Mouse (Mus musculus): ENCODE results near the gene E130116L18Rik. TPM values are rescaled to one million over a fixed set of nuclear protein-coding genes. Genes with fewer than 3 reads are reported as not detected.

E130116L18Rik gene
- not detected for polyA plus RNA-seq (2014; fragmentation: Illumina TruSeq; extraction: RNeasy Lipid Tissue Mini Kit (QIAGEN cat#74804); ENCODE audit: insufficient read depth, low read depth, low replicate concordance)

DNA sequence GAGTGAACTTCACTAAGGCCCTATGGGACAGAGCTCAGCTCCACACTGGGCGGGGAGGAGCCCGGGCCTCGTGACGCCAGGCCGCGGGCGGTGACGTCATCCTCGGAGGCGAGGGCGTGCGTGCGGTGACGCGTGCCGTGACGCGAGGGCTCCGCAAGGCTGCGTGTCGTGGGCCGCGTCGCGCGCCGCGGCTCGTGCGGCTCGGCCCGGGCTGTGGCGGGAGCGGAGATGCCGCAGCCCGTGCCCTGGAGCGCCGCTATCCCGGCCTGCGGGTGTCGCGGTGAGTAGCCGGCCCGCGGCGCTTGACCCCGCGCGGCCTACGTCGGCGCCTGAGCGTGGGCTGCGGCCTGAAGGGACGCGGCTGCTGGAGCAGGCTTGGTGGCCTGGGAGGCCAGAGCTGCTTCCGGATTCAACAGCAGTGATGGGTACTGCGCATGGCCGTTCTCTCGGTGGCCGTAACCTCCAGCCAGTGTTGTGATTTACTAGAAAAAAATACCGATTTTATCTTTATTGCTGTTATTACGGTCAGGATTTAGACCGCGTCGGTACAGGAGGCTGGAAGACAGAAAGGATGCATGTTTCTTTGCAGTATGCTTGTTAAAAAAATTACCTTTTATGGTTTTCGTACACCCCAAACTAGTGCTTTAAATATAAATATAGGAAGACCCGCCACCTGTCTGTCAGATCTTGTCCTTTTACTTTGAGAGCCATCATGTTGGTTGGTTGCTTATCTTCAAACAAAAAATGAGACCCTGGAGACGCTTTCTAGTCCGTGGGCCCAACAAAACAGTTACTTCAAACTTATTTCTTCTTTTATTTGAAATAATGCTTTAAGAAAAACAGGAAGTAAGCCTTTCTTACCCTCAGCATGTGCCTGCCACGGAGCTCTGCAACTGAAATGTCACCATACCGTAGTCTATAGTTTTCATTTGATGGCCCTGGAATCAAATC lies at the start of gene E130116L18Rik:
Gene E130116L18Rik (minus strand): TSS at position 402 of the 951 bp plus-strand sequence.

DNA sequence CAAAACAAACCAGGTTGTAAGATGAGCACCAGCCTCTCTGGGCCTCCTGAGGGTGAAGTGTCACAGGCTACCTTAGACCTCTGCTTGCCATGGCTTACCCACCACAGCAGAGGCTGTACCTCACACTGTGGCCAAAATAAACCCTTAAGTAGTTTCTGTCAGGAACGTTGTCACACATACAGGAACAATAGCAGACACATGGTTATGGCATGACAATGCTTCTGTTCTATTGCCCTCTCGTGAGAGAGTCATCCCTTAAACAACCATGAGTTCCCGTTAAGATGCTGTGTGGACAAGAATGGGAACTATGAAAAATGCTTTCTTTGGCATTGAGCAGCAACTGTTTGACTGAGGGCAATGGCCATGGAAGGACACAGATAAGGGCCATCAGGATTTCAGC lies 1.3 kb downstream of the E130116L18Rik start, which contains the start of gene Galnt11:
Gene Galnt11 (plus strand): TSS at position 301 of the 400 bp plus-strand sequence.

DNA sequence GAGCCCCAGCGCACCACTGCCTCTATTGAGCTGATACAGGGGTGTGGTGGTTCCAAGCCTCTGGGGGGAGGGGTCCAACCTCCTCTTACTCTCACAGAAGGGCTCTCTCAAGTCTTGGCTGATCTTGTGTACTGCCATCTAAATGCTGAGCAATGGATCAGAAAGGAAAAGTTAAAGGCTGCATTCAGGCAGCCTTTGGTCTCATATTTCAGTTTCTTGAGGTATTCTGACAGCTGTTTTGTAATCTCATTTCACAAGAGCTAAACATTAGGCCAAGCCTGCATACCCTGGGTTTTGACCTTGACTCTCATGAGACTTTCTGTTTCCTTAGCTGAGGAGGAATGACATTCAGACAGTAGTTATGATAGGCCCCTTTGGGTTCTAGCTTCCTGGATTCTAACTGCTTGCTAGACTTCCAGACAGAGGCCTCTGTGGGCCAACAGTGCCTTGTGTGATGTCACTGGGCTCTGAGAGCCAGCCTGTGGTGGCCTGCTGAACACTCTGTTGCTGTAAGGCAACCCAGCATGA lies 41.9 kb downstream of the E130116L18Rik start, which contains the start of gene Galntl5:
Gene Galntl5 (plus strand): TSS at position 457 of the 528 bp plus-strand sequence.

Other genes starting within 250 kb of the E130116L18Rik start
- gene Prkag2, start 122.5 kb downstream of the E130116L18Rik start, polyA plus RNA-seq (2014; fragmentation: Illumina TruSeq; extraction: RNeasy Lipid Tissue Mini Kit (QIAGEN cat#74804); ENCODE audit: insufficient read depth, low read depth, low replicate concordance) = 19.3 TPM
- not detected for gene Galntl5, start 41.7 kb downstream of the E130116L18Rik start, polyA plus RNA-seq (2014; fragmentation: Illumina TruSeq; extraction: RNeasy Lipid Tissue Mini Kit (QIAGEN cat#74804); ENCODE audit: insufficient read depth, low read depth, low replicate concordance)
- gene Galnt11, start 1.2 kb downstream of the E130116L18Rik start, polyA plus RNA-seq (2014; fragmentation: Illumina TruSeq; extraction: RNeasy Lipid Tissue Mini Kit (QIAGEN cat#74804); ENCODE audit: insufficient read depth, low read depth, low replicate concordance) = 12.6 TPM